Mouse (Mus musculus): ENCODE results near the gene Dph1. TPM values are rescaled to one million over a fixed set of nuclear protein-coding genes. Genes with fewer than 3 reads are reported as not detected.

The Dph1 gene
- polyA plus RNA-seq, 1 experiment, result 16.6 TPM

GRCm38 (mm10) chr11:75169405-75170080 lies 21.5 kb downstream of the Dph1 start, which contains the start of gene Hic1:
Hic1 (minus strand) TSS chr11:75169519.
- peak within 1 kb of the TSS; percentile 71 for H3K9ac ChIP-seq (ENCODE audit: low read depth, poor library complexity, severe bottlenecking)
- H3K4me3 ChIP-seq (ENCODE audit: low read depth, low read length), result peak within 1 kb of the TSS; percentile 53
- no peaks in the 10 kb centered on the region for H3K9me3 ChIP-seq (replicated peaks; ENCODE audit: control insufficient read depth, insufficient read depth, low read length, poor library complexity, severe bottlenecking)
- no peaks in the 10 kb centered on the region for H3K36me3 ChIP-seq (ENCODE audit: control insufficient read depth, insufficient read depth, low read length, poor library complexity, severe bottlenecking)
- H3K4me1 ChIP-seq (ENCODE audit: control insufficient read depth, insufficient read depth, low read length), result peaks cover 2% of the 10 kb centered on the region
- H3K27me3 ChIP-seq (ENCODE audit: control insufficient read depth, insufficient read depth, low read length, poor library complexity, severe bottlenecking), result peaks cover 39% of the 10 kb centered on the region
- TF ChIP-seq EP300 (IDR thresholded peaks at IDR 0.05; ENCODE audit: insufficient read depth, low read depth, low read length) (no peak), POLR2A (IDR thresholded peaks at IDR 0.05; ENCODE audit: insufficient read depth, low read length) (no peak), CTCF (IDR thresholded peaks at IDR 0.05; ENCODE audit: low read depth, low read length) (no peak)
- H3K27ac ChIP-seq (ENCODE audit: insufficient read depth, low read length), result no peak within 1 kb of the TSS

- TF ChIP-seq CTCF (IDR thresholded peaks at IDR 0.05; ENCODE audit: low read depth, low read length) (peak; percentile 92), POLR2A (IDR thresholded peaks at IDR 0.05; ENCODE audit: insufficient read depth, low read length) (no peak)
- Histone ChIP-seq H3K4me1 (ENCODE audit: control insufficient read depth, insufficient read depth, low read length) (peaks cover 2% of the 10 kb centered on the region), H3K27me3 (ENCODE audit: control insufficient read depth, insufficient read depth, low read length, poor library complexity, severe bottlenecking) (peaks cover 39% of the 10 kb centered on the region), H3K4me3 (ENCODE audit: low read depth, low read length) (peak overlapping the region; percentile 44), H3K27ac (ENCODE audit: insufficient read depth, low read length) (no peak overlapping the region), H3K36me3 (ENCODE audit: control insufficient read depth, insufficient read depth, low read length, poor library complexity, severe bottlenecking) (no peaks in the 10 kb centered on the region), H3K9ac (ENCODE audit: low read depth, poor library complexity, severe bottlenecking) (peak overlapping the region; percentile 71), H3K9me3 (replicated peaks; ENCODE audit: control insufficient read depth, insufficient read depth, low read length, poor library complexity, severe bottlenecking) (no peaks in the 10 kb centered on the region)
Observed at GRCm38 (mm10) chr11:75168590-75169361, 22.3 kb downstream of the Dph1 start.

GRCm38 (mm10) chr11:75167643-75168589 lies 23.1 kb downstream of the Dph1 start:
- TF ChIP-seq POLR2A (IDR thresholded peaks at IDR 0.05; ENCODE audit: insufficient read depth, low read length) (no peak), CTCF (IDR thresholded peaks at IDR 0.05; ENCODE audit: low read depth, low read length) (no peak), EP300 (IDR thresholded peaks at IDR 0.05; ENCODE audit: insufficient read depth, low read depth, low read length) (no peak)
- Histone ChIP-seq H3K9ac (ENCODE audit: low read depth, poor library complexity, severe bottlenecking) (peak overlapping the region; percentile 71), H3K4me1 (ENCODE audit: control insufficient read depth, insufficient read depth, low read length) (peaks cover 2% of the 10 kb centered on the region), H3K27me3 (ENCODE audit: control insufficient read depth, insufficient read depth, low read length, poor library complexity, severe bottlenecking) (peaks cover 39% of the 10 kb centered on the region), H3K4me3 (ENCODE audit: low read depth, low read length) (peak overlapping the region; percentile 34), H3K27ac (ENCODE audit: insufficient read depth, low read length) (no peak overlapping the region), H3K36me3 (ENCODE audit: control insufficient read depth, insufficient read depth, low read length, poor library complexity, severe bottlenecking) (no peaks in the 10 kb centered on the region), H3K9me3 (replicated peaks; ENCODE audit: control insufficient read depth, insufficient read depth, low read length, poor library complexity, severe bottlenecking) (no peaks in the 10 kb centered on the region)

GRCm38 (mm10) chr11:75166861-75167642 lies 24.0 kb downstream of the Dph1 start:
- peaks cover 34% of the 10 kb centered on the region for H3K27me3 ChIP-seq (ENCODE audit: control insufficient read depth, insufficient read depth, low read length, poor library complexity, severe bottlenecking)
- TF ChIP-seq POLR2A (IDR thresholded peaks at IDR 0.05; ENCODE audit: insufficient read depth, low read length), result no peak
- TF ChIP-seq CTCF (IDR thresholded peaks at IDR 0.05; ENCODE audit: low read depth, low read length), result no peak
- TF ChIP-seq EP300 (IDR thresholded peaks at IDR 0.05; ENCODE audit: insufficient read depth, low read depth, low read length), result no peak
- no peaks in the 10 kb centered on the region for H3K36me3 ChIP-seq (ENCODE audit: control insufficient read depth, insufficient read depth, low read length, poor library complexity, severe bottlenecking)
- H3K9me3 ChIP-seq (replicated peaks; ENCODE audit: control insufficient read depth, insufficient read depth, low read length, poor library complexity, severe bottlenecking), result no peaks in the 10 kb centered on the region
- H3K9ac ChIP-seq (ENCODE audit: low read depth, poor library complexity, severe bottlenecking), result peak overlapping the region; percentile 38
- peak overlapping the region; percentile 34 for H3K4me3 ChIP-seq (ENCODE audit: low read depth, low read length)
- no peak overlapping the region for H3K27ac ChIP-seq (ENCODE audit: insufficient read depth, low read length)
- H3K4me1 ChIP-seq (ENCODE audit: control insufficient read depth, insufficient read depth, low read length), result peaks cover 2% of the 10 kb centered on the region

- no peaks in the 10 kb centered on the region for H3K36me3 ChIP-seq (ENCODE audit: control insufficient read depth, insufficient read depth, low read length, poor library complexity, severe bottlenecking)
- H3K4me3 ChIP-seq (ENCODE audit: low read depth, low read length), result peak overlapping the region; percentile 35
- H3K27ac ChIP-seq (ENCODE audit: insufficient read depth, low read length), result no peak overlapping the region
- peaks cover 32% of the 10 kb centered on the region for H3K27me3 ChIP-seq (ENCODE audit: control insufficient read depth, insufficient read depth, low read length, poor library complexity, severe bottlenecking)
- H3K9me3 ChIP-seq (replicated peaks; ENCODE audit: control insufficient read depth, insufficient read depth, low read length, poor library complexity, severe bottlenecking), result no peaks in the 10 kb centered on the region
- peak overlapping the region; percentile 38 for H3K9ac ChIP-seq (ENCODE audit: low read depth, poor library complexity, severe bottlenecking)
- TF ChIP-seq EP300 (IDR thresholded peaks at IDR 0.05; ENCODE audit: insufficient read depth, low read depth, low read length) (no peak), POLR2A (IDR thresholded peaks at IDR 0.05; ENCODE audit: insufficient read depth, low read length) (no peak), CTCF (IDR thresholded peaks at IDR 0.05; ENCODE audit: low read depth, low read length) (no peak)
- H3K4me1 ChIP-seq (ENCODE audit: control insufficient read depth, insufficient read depth, low read length), result peaks cover 2% of the 10 kb centered on the region
Observed at GRCm38 (mm10) chr11:75166193-75166842, 24.7 kb downstream of the Dph1 start.
